Mouse (Mus musculus): Measurements from ENCODE around the gene Mob3a.
A peak's percentile ranks its signal among the peaks of the same experiment; 100 is the strongest.

The Mob3a gene

GRCm38 (mm10) chr10:80677942-80678436, 23.8 kb downstream of the Mob3a start, which contains the start of gene Mknk2:
Gene Mknk2, minus strand, starts transcription at chr10:80678112.
- DNase-seq (ENCODE audit: low read depth): peak; percentile 95

- peak; percentile 82 for DNase-seq (ENCODE audit: low read depth)
Observed at GRCm38 (mm10) chr10:80677128-80677875, 24.5 kb downstream of the Mob3a start.

GRCm38 (mm10) chr10:80676198-80676928, 25.4 kb downstream of the Mob3a start:
- DNase-seq (ENCODE audit: low read depth): peak; percentile 100

- peak; percentile 56 for DNase-seq (ENCODE audit: low read depth)
Observed at GRCm38 (mm10) chr10:80675405-80676197, 26.2 kb downstream of the Mob3a start.

GRCm38 (mm10) chr10:80674851-80675404, 26.8 kb downstream of the Mob3a start:
- DNase-seq (ENCODE audit: low read depth): no peak

GRCm38 (mm10) chr10:80674161-80674711, 27.5 kb downstream of the Mob3a start:
- DNase-seq (ENCODE audit: low read depth): no peak

- no peak for DNase-seq (ENCODE audit: low read depth)
Observed at GRCm38 (mm10) chr10:80673690-80674089, 28.1 kb downstream of the Mob3a start.

GRCm38 (mm10) chr10:80671936-80672690, 29.7 kb downstream of the Mob3a start:
- no peak for DNase-seq (ENCODE audit: low read depth)

GRCm38 (mm10) chr10:80671251-80671650, 30.5 kb downstream of the Mob3a start:
- no peak for DNase-seq (ENCODE audit: low read depth)

- no peak for DNase-seq (ENCODE audit: low read depth)
Observed at GRCm38 (mm10) chr10:80670531-80670930, 31.2 kb downstream of the Mob3a start.

GRCm38 (mm10) chr10:80669737-80670485, 31.9 kb downstream of the Mob3a start:
- no peak for DNase-seq (ENCODE audit: low read depth)

- no peak for DNase-seq (ENCODE audit: low read depth)
Observed at GRCm38 (mm10) chr10:80669018-80669417, 32.8 kb downstream of the Mob3a start.

- DNase-seq (ENCODE audit: low read depth): no peak
Observed at GRCm38 (mm10) chr10:80668614-80669013, 33.2 kb downstream of the Mob3a start.

- DNase-seq (ENCODE audit: low read depth): no peak
Observed at GRCm38 (mm10) chr10:80666837-80667412, 34.9 kb downstream of the Mob3a start.

GRCm38 (mm10) chr10:80665981-80666733, 35.6 kb downstream of the Mob3a start:
- peak; percentile 32 for DNase-seq (ENCODE audit: low read depth)

- peak; percentile 32 for DNase-seq (ENCODE audit: low read depth)
Observed at GRCm38 (mm10) chr10:80665459-80665858, 36.3 kb downstream of the Mob3a start.

- no peak for DNase-seq (ENCODE audit: low read depth)
Observed at GRCm38 (mm10) chr10:80665016-80665380, 36.8 kb downstream of the Mob3a start.

- peak; percentile 65 for DNase-seq (ENCODE audit: low read depth)
Observed at GRCm38 (mm10) chr10:80664197-80665015, 37.4 kb downstream of the Mob3a start.
